Mouse (Mus musculus): ENCODE measurements around the gene Prkcq.

DNA sequence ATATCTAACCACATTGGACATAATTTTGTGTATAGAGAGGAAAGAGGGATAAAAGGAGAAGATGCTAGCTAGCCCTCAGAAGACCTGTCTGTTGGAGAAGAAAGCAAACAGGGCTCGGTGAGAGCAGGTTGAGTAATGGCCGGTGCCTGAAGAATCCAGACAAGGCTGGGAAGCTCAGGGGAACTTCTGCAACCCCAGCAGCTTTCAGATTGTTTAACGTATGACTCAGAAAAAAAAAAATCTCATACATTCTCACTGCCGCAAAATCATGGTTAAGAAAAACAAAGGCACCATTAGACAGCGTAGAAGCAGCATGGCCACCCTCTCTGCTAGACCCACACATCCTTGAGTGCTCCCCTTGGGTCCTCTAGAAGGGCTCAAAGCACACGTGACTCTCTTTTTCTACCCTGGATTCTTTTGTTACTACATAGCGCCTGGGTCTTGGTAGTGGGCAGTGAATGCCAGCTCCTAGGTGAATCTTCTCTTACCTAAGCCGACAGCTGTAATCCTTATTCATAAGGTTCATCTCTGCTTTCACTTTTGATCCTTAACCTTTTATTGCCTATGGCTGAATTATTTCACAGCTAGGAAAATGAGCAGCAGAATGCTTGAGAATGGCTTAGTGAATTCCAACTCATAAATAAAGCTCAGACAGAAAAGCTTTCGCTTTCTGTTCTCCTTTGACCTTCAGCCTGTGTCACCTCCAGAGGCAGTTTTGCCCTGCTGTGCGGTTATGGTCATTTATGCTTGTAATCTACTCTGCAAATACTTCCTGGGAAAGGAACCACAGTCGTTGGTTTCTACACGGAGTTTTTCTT, 20.6 kb downstream of the Prkcq start:
- TF ChIP-seq CTCF (IDR thresholded peaks at IDR 0.05; ENCODE audit: extremely low read depth, insufficient read length, insufficient replicate concordance, low read depth, low read length) (no peak), POLR2A (IDR thresholded peaks at IDR 0.05; ENCODE audit: low read depth, low read length) (no peak)
